Mouse (Mus musculus) liver, postnatal 0 days (tissue): Measurements from ENCODE around the gene C330021F23Rik.

ENCODE experiments used
- CTCF ChIP-seq: sonication (generic); IDR thresholded peaks from 2 replicates; pipeline ENCODE4 v1.5.1; 2016; ENCODE audit warnings: antibody characterized with exemption, low read depth
- EP300 ChIP-seq: IDR thresholded peaks from 2 replicates; pipeline ENCODE4 v1.6.1; 2016; ENCODE audit warnings: antibody characterized with exemption, low read depth, mild to moderate bottlenecking

DNA sequence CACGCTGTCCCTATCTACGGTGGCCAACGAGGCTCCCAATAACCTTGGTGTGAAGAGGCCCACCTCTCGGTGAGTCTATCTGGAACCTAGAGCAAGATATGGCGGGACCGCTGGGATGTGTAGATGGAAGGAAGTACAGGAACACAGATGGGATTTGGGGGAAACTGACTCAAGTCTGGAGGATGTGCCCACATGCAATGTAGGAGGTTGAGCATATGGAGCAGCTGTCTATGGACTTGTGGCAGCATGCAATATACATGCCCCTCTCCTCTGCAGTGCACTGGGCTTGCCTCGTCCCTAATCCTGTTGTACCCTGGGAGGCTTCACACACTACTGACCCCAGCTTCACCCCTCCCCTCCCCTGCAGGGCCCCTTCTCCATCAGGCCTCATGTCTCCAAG lies 40.0 kb downstream of the C330021F23Rik start:
- TF ChIP-seq CTCF (no peak), EP300 (no peak)
